Mouse (Mus musculus): ENCODE results near the gene Gm36176. TPM values are rescaled to one million over a fixed set of nuclear protein-coding genes. Genes with fewer than 3 reads are reported as not detected.

Gm36176 gene
- polyA plus RNA-seq (2017; shearing (Covaris generic)) = not detected

GRCm38 (mm10) chr10:77846503-77846902, at the start of gene Gm36176:
Gm36176 (plus strand) TSS chr10:77846803.

DNA sequence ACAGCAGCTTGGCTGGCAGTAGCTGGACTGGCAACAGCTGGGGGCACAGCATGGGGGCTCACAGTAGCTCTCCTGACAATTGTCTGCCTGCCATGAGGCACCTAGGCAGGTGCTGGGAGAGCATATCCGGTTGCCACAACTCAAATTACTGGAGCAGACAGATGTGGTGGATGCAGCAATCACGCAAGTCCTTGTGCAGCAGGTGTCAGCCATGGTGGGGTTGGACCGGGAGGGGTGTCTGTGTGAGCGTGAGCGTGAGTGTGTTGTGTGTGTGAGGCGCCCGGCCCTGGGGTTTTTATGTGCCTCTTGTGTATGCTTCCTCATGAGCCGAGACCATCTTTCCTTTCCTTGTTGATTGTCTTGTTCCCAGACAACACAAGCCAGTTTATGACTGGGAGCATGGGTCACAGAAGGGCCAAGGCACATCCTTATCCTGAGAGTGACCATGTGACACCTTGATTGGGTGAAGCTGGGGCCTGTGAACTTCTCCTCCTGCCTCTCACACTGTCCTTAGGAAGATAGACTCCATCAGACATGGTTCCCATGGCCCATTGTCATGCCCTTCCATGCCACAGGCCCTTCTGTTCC, 47.6 kb upstream of the Gm36176 start, which contains the start of gene Gm19668:
Gene Gm19668 (minus strand): TSS at position 213 of the 588 bp plus-strand sequence.

DNA sequence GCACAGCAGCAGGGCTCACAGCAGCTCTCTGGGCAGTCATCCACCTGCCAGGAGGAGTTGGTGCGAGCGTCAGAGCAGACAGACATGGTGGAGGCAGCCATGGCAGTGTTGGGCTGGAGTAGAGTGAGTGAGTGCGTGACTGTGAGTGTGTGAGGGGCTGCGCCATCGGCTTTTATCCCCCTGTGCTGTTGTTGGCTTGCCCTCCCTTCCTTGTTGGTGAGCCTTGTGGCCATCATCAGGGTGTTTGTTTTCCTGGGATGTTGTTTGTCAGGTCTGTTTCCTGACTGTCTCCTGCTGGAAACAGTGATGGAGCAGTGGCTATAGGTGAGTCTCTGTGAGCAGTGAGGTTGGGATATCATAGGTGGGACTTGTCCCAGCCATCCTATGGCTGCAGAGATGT, 34.9 kb upstream of the Gm36176 start, which contains the start of gene Gm9507:
Gene Gm9507 (minus strand): TSS at position 101 of the 400 bp plus-strand sequence.

DNA sequence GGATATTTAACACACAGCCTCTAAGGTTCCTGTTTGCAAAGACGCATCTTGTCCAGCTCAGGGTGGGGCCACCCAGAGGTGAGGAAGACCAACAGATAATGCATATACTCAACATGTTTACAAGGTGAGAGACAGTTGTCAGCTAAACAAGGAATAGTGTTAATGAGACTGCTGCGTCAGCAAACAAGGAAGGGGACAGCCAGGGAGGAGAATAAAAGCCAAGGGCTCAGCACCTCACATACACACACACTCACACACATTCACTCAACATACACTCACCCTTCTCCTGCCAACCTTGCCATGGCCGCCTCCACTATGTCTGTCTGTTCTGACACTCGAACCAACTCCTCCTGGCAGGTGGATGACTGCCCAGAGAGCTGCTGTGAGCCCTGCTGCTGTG, 32.2 kb upstream of the Gm36176 start, which contains the start of gene Gm2696:
Gene Gm2696 (plus strand): TSS at position 301 of the 400 bp plus-strand sequence.

DNA sequence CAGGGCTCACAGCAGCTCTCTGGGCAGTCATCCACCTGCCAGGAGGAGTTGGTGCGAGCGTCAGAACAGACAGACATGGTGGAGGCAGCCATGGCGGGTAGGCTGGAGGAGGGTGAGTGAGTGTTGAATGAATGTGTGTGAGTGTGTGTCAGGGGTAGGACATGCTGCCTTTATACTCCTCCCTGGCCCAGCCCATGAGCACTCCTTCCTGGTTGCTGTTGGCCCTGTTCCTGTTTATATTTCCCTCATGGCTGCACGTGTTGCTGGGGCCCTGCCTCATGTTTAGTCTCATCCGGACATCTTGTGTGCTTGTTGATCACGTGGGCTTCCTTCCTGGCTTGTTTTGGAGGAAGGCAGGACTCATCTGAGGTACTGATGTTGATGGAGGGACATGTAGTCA, 19.7 kb upstream of the Gm36176 start, which contains the start of gene Krtap10-4:
Gene Krtap10-4 (minus strand): TSS at position 145 of the 400 bp plus-strand sequence.

DNA sequence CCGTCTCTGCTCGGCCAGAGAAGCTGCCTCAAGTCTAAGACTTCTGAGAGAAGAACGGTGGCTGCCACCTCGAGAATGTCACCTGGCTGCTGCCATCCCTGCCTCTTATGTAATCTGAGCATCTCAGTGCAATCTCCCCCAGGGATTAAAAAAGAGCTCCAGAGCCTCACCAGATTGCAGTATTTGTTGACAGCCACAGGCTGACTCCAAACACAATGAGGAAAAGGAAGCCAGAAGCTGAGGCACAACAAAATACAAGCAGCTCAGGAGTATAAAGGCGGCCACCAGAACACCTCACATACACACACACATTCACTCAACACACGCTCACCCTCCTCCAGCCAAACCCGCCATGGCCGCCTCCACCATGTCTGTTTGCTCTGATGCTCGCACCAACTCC, 11.0 kb upstream of the Gm36176 start, which contains the start of gene Krtap10-10:
Gene Krtap10-10 (plus strand): TSS at position 301 of the 400 bp plus-strand sequence.

DNA sequence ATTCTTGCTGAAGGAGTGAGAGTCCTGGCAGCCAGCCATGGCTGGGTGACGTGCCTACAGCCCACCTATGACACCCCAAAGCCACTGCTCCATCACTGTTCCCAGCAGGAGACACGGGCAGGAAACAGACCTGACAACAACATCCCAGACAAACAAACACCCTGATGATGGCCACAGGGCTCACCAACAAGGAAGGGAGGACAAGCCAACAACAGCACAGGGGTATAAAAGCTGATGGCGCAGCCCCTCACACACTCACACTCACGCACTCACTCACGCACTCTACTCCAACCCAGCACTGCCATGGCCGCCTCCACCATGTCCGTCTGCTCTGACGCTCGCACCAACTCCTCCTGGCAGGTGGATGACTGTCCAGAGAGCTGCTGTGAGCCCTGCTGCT, 6.0 kb downstream of the Gm36176 start, which contains the start of gene Gm10318:
Gene Gm10318 (plus strand): TSS at position 301 of the 400 bp plus-strand sequence.

DNA sequence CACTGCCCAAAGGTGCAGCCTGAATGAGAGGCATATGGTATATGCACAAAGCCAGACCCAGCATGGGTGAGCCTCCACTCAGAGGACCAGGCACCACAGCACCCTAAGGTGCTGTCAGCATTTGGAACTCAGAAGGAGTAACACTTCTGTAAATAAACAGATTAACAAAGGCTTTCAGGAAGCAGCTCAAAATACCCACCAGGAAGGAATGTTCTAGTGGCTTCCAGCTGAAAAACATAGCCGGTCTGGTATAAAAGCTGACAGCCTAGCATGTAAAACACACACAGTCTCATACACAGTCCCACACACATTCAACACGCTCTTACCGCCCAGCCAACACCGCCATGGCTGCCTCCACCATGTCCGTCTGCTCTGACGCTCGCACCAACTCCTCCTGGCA, 15.1 kb downstream of the Gm36176 start, which contains the start of gene Gm3285:
Gene Gm3285 (plus strand): TSS at position 301 of the 400 bp plus-strand sequence.

Other genes starting within 250 kb of the Gm36176 start
- 129 TPM for gene Sumo3, start 240.7 kb upstream of the Gm36176 start, polyA plus RNA-seq (2017; shearing (Covaris generic))
- not detected for gene Gm49325, start 240.6 kb upstream of the Gm36176 start, polyA plus RNA-seq (2017; shearing (Covaris generic))
- gene Ube2g2, start 224.5 kb upstream of the Gm36176 start, polyA plus RNA-seq (2017; shearing (Covaris generic)) = 62.1 TPM
- gene Tspear, start 160.2 kb upstream of the Gm36176 start, polyA plus RNA-seq (2017; shearing (Covaris generic)) = 0.87 TPM
- not detected for gene Gm19402, start 156.0 kb upstream of the Gm36176 start, polyA plus RNA-seq (2017; shearing (Covaris generic))
- gene Gm9508, start 149.6 kb upstream of the Gm36176 start, polyA plus RNA-seq (2017; shearing (Covaris generic)) = not detected
- not detected for gene Gm10272, start 140.2 kb upstream of the Gm36176 start, polyA plus RNA-seq (2017; shearing (Covaris generic))
- not detected for gene Gm10024, start 135.3 kb upstream of the Gm36176 start, polyA plus RNA-seq (2017; shearing (Covaris generic))
- gene Gm10142, start 131.0 kb upstream of the Gm36176 start, polyA plus RNA-seq (2017; shearing (Covaris generic)) = not detected
- not detected for gene Krtap12-1, start 126.2 kb upstream of the Gm36176 start, polyA plus RNA-seq (2017; shearing (Covaris generic))
- not detected for gene Gm10100, start 120.3 kb upstream of the Gm36176 start, polyA plus RNA-seq (2017; shearing (Covaris generic))
- gene Gm18596, start 104.2 kb upstream of the Gm36176 start, polyA plus RNA-seq (2017; shearing (Covaris generic)) = not detected
- gene Gm9736, start 95.4 kb upstream of the Gm36176 start, polyA plus RNA-seq (2017; shearing (Covaris generic)) = not detected
- gene Gm3233, start 87.1 kb upstream of the Gm36176 start, polyA plus RNA-seq (2017; shearing (Covaris generic)) = not detected
- gene Gm3238, start 75.5 kb upstream of the Gm36176 start, polyA plus RNA-seq (2017; shearing (Covaris generic)) = not detected
- gene Gm7138, start 69.9 kb upstream of the Gm36176 start, polyA plus RNA-seq (2017; shearing (Covaris generic)) = not detected
- gene Gm3250, start 64.3 kb upstream of the Gm36176 start, polyA plus RNA-seq (2017; shearing (Covaris generic)) = not detected
- not detected for gene Gm7137, start 58.6 kb upstream of the Gm36176 start, polyA plus RNA-seq (2017; shearing (Covaris generic))
- not detected for gene Gm9639, start 51.7 kb upstream of the Gm36176 start, polyA plus RNA-seq (2017; shearing (Covaris generic))
- not detected for gene Gm19668, start 47.7 kb upstream of the Gm36176 start, polyA plus RNA-seq (2017; shearing (Covaris generic))
- not detected for gene Gm9507, start 35.0 kb upstream of the Gm36176 start, polyA plus RNA-seq (2017; shearing (Covaris generic))
- not detected for gene Gm2696, start 32.1 kb upstream of the Gm36176 start, polyA plus RNA-seq (2017; shearing (Covaris generic))
- gene Krtap10-4, start 19.7 kb upstream of the Gm36176 start, polyA plus RNA-seq (2017; shearing (Covaris generic)) = not detected
- gene Krtap10-10, start 10.9 kb upstream of the Gm36176 start, polyA plus RNA-seq (2017; shearing (Covaris generic)) = not detected
- gene Gm10318, start 6.1 kb downstream of the Gm36176 start, polyA plus RNA-seq (2017; shearing (Covaris generic)) = not detected
- gene Gm3285, start 15.2 kb downstream of the Gm36176 start, polyA plus RNA-seq (2017; shearing (Covaris generic)) = not detected
- not detected for gene Lrrc3, start 55.7 kb downstream of the Gm36176 start, polyA plus RNA-seq (2017; shearing (Covaris generic))
- gene Trpm2, start 123.8 kb downstream of the Gm36176 start, polyA plus RNA-seq (2017; shearing (Covaris generic)) = 0.53 TPM
- gene 1810043G02Rik, start 131.7 kb downstream of the Gm36176 start, polyA plus RNA-seq (2017; shearing (Covaris generic)) = 11.0 TPM
- gene Pfkl, start 163.3 kb downstream of the Gm36176 start, polyA plus RNA-seq (2017; shearing (Covaris generic)) = 98.7 TPM
- not detected for gene Dnmt3l, start 195.1 kb downstream of the Gm36176 start, polyA plus RNA-seq (2017; shearing (Covaris generic))
- gene Aire, start 196.8 kb downstream of the Gm36176 start, polyA plus RNA-seq (2017; shearing (Covaris generic)) = 0.27 TPM
- gene Icosl, start 222.5 kb downstream of the Gm36176 start, polyA plus RNA-seq (2017; shearing (Covaris generic)) = 10.6 TPM

Data from CD4-positive, CD25-positive, alpha-beta regulatory T cell, adult 9 weeks (primary cell).